Mouse (Mus musculus) brain, embryonic 18.5 days (tissue): ENCODE measurements around the gene Gm49321.

Experiments used
- DNase-seq: peaks from one replicate; pipeline ENCODE4 v3.0.0-alpha.2; 2012; ENCODE audit warnings: low read depth, low spot score

Gene Gm49321

GRCm38 (mm10) chr12:74013739-74014138 lies 76.3 kb downstream of the Gm49321 start:
- no peak for DNase-seq

GRCm38 (mm10) chr12:74014739-74015270 lies 77.4 kb downstream of the Gm49321 start:
- DNase-seq: no peak

GRCm38 (mm10) chr12:74015491-74015890 lies 78.0 kb downstream of the Gm49321 start:
- DNase-seq: no peak
